Mouse (Mus musculus) midbrain, embryonic 14.5 days (tissue): ENCODE data around the gene Nell1. TPM values are rescaled to one million over a fixed set of nuclear protein-coding genes. Genes with fewer than 3 reads are reported as not detected.
"Not testable (repeated sequence)": the region's sequence is repeated elsewhere in the genome, so short reads cannot be mapped to it uniquely, and the experiment has no call there.

ENCODE experiments used
- ATAC-seq: fragments of 200-750 bp; cut with Nextera tagmentation; 2 replicates; pipeline ENCODE4 v1.8.0; 2017; ENCODE audit warnings: moderate number of reproducible peaks, moderate library complexity; ENCODE audit not compliant: low FRiP score, low TSS enrichment
- DNase-seq: peaks from one replicate; pipeline ENCODE4 v3.0.0-alpha.2; 2015
- H3K27ac ChIP-seq: fragments of 300-500 bp; sonication (generic); replicated peaks from 2 replicates; pipeline ENCODE4 v1.5.1; 2014; ENCODE audit warnings: mild to moderate bottlenecking, low read depth, low read length, moderate library complexity
- H3K27me3 ChIP-seq: fragments of 300-500 bp; sonication (generic); 2 replicates; pipeline ENCODE4 v1.6.1; 2014; ENCODE audit warnings: low read length, control low read depth, mixed read lengths; ENCODE audit not compliant: control insufficient read depth, insufficient read depth
- H3K36me3 ChIP-seq: fragments of 300-500 bp; sonication (generic); 2 replicates; pipeline ENCODE4 v1.6.1; 2014; ENCODE audit warnings: low read length, control low read depth; ENCODE audit not compliant: control insufficient read depth, insufficient read depth
- H3K4me1 ChIP-seq: fragments of 300-500 bp; sonication (generic); 2 replicates; pipeline ENCODE4 v1.6.1; 2014; ENCODE audit warnings: mild to moderate bottlenecking, antibody characterized with exemption, low read length, control low read depth; ENCODE audit not compliant: control insufficient read depth, insufficient read depth
- H3K4me2 ChIP-seq: fragments of 300-500 bp; sonication (generic); 2 replicates; pipeline ENCODE4 v1.6.1; 2014; ENCODE audit warnings: mild to moderate bottlenecking, low read length, moderate library complexity
- H3K4me3 ChIP-seq: fragments of 300-500 bp; sonication (generic); replicated peaks from 2 replicates; pipeline ENCODE4 v1.5.1; 2014; ENCODE audit warnings: low read depth, low read length
- H3K9ac ChIP-seq: fragments of 300-500 bp; sonication (generic); replicated peaks from 2 replicates; pipeline ENCODE4 v1.6.1; 2014; ENCODE audit warnings: mild to moderate bottlenecking, low read length, moderate library complexity
- H3K9me3 ChIP-seq: fragments of 300-500 bp; sonication (generic); 2 replicates; pipeline ENCODE4 v1.6.1; 2016; ENCODE audit warnings: low read length, control low read depth, mixed read lengths; ENCODE audit not compliant: control insufficient read depth
- WGBS: fragments of 180-500 bp; shearing (Covaris S2); extraction: QIAGEN DNeasy Blood & Tissue Kit; methylation state at CpG from one replicate; pipeline ENCODE4 v1.1.7; 2014; 5-methylcytosine and 5-hydroxymethylcytosine counted together
- polyA plus RNA-seq: library from polyadenylated mRNA; unstranded; fragments of >200 nt; fragmentation: Nextera tagmentation; extraction: Ambion mirVana; gene quantifications from 2 replicates; pipeline ENCODE4 v1.2.1, GENCODE M21; 2014

Nell1 gene
- polyA plus RNA-seq, result 21.3 and 21.6 TPM in 2 replicates

DNA sequence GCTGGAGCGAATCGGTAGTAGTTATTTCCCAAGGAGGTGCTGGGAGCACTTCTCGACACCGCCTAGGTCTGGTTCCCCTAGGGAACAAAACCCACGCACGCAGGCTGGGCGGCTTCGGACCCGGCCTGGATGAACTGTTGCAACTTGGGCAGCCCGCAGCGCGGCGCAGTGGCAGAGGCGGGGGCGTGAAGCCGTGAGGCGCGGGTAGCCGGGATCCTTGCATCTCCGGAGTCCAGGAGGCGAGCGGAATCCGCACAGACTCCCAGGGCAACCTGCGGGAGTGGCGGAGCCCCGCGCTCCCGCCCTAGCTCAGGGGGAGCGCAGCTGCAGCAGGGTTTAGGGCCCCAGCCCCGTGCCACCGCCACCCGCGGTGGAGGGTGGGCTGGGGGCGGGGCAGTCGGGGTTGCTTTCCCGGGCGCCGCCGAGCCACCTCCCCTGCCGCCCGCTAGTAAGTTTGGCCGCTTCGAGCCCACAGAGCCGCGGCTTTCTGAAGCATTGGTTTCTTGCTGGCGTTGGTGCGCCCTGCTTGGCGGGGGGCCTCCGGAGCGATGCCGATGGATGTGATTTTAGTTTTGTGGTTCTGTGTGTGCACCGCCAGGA is at the start of gene Nell1:
TSS of gene Nell1 (plus strand) at position 24 of the 600 bp plus-strand sequence.
- H3K4me1 ChIP-seq, result peaks cover 12% of the 10 kb centered on the region
- WGBS, result under 1% methylated on average over 52 of the region's 52 CpGs
- H3K27me3 ChIP-seq, result peaks cover 40% of the 10 kb centered on the region
- H3K4me3 ChIP-seq, result peak within 1 kb of the TSS; percentile 59
- H3K36me3 ChIP-seq, result no peaks in the 10 kb centered on the region
- H3K27ac ChIP-seq, result peak within 1 kb of the TSS; percentile 32; the same call in 1 of the 2 replicates
- ATAC-seq (peak; percentile 72), DNase-seq (peak; percentile 72)
- H3K9ac ChIP-seq, result peak within 1 kb of the TSS; percentile 57
- H3K9me3 ChIP-seq, result no peaks in the 10 kb centered on the region
- H3K4me2 ChIP-seq, result peak within 1 kb of the TSS; percentile 98

- Histone ChIP-seq H3K4me2 (no peak overlapping the region), H3K9me3 (no peaks in the 10 kb centered on the region), H3K27ac (no peak overlapping the region), H3K36me3 (no peaks in the 10 kb centered on the region), H3K4me1 (no peaks in the 10 kb centered on the region), H3K4me3 (no peak overlapping the region), H3K27me3 (no peaks in the 10 kb centered on the region), H3K9ac (no peak overlapping the region)
- ATAC-seq, result no peak
- 65% methylated on average over 3 of the region's 3 CpGs for WGBS
- no peak for DNase-seq
Measured at GRCm38 (mm10) chr7:49928571-49928970, 46.1 kb upstream of the Nell1 start.

- Histone ChIP-seq H3K9ac (no peak overlapping the region), H3K27me3 (no peaks in the 10 kb centered on the region), H3K4me2 (no peak overlapping the region), H3K36me3 (no peaks in the 10 kb centered on the region), H3K27ac (no peak overlapping the region), H3K4me1 (no peaks in the 10 kb centered on the region), H3K4me3 (no peak overlapping the region), H3K9me3 (no peaks in the 10 kb centered on the region)
- no peak for DNase-seq
- ATAC-seq, result no peak
- 29% methylated on average over 4 of the region's 4 CpGs for WGBS
Measured at GRCm38 (mm10) chr7:49929999-49930398, 44.7 kb upstream of the Nell1 start.

- not testable (repeated sequence) for H3K36me3 ChIP-seq, H3K4me2 ChIP-seq, H3K27ac ChIP-seq, H3K4me3 ChIP-seq, ATAC-seq, DNase-seq, H3K4me1 ChIP-seq, H3K9me3 ChIP-seq, H3K9ac ChIP-seq, H3K27me3 ChIP-seq
- WGBS, result 82% methylated on average over 14 of the region's 14 CpGs
Measured at GRCm38 (mm10) chr7:49933386-49934115, 41.1 kb upstream of the Nell1 start.

DNA sequence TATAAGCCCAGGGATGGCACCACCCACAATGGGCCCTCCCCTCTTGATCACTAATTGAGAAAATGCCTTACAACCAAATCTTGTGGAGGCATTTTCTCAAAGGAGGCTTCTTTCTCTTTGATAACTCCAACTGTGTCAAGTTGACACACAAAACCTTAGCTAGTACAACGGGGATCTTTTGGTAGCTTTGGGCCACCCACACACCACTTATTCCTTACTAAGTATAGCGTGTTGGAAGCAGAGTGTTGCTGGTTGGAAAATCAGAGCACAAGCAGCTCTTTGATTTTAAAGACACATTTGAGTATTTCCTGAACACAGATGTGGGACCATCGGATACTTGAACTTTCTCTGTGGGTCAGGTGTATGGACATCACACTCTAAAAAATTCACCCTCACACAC is 37.8 kb upstream of the Nell1 start:
- Histone ChIP-seq H3K4me3 (no peak overlapping the region), H3K9me3 (no peaks in the 10 kb centered on the region), H3K27ac (no peak overlapping the region), H3K9ac (no peak overlapping the region), H3K36me3 (no peaks in the 10 kb centered on the region), H3K27me3 (no peaks in the 10 kb centered on the region), H3K4me1 (no peaks in the 10 kb centered on the region), H3K4me2 (no peak overlapping the region)
- no peak for ATAC-seq
- DNase-seq, result no peak
- 92% methylated on average over 3 of the region's 3 CpGs for whole genome bisulfite sequencing

DNA sequence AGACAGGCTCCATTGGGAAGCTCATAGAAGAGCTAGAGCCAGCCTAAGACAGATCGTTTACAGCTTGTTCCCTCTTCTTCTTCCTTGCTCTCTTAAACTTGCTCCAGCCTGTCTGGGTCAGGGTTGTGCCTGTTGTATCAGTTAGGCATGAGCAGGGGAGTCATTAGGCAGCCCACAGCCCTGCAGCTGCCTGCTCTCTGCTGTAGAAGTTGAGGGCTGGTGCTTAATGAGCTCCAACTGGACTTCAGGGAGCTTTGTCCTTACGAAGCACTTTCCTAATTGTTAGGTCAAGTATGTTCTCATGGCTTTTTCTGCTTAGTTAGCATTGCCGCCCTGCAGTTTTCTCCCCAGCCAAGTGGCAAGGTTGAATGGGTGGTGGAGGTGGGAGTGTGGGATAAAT is 32.6 kb upstream of the Nell1 start:
- ATAC-seq (no peak), DNase-seq (no peak)
- Histone ChIP-seq H3K27ac (no peak overlapping the region), H3K27me3 (no peaks in the 10 kb centered on the region), H3K4me1 (no peaks in the 10 kb centered on the region), H3K36me3 (no peaks in the 10 kb centered on the region), H3K9me3 (no peaks in the 10 kb centered on the region), H3K9ac (no peak overlapping the region), H3K4me3 (no peak overlapping the region), H3K4me2 (no peak overlapping the region)
- WGBS, result 82% methylated on average over 3 of the region's 3 CpGs

DNA sequence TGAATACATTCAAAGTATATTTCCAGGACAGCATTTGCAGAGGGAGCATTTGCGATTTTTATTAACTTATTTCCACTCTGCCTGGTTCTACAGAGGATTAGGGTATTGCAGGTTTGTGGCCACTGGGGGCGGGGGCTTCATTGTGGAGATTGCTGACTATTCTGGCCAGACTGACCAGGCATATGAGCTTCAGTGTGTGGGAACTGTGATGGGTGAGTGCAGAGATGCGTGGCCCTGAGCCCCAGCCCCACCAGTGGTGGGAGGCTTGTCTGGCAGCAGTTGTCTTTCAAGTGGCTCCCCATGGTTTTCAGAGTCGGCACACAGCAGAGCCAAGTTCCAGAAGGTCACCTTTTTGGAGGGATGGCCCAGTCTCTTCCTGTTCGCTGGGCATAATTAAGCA is 32.2 kb upstream of the Nell1 start:
- Histone ChIP-seq H3K9ac (no peak overlapping the region), H3K36me3 (no peaks in the 10 kb centered on the region), H3K4me2 (no peak overlapping the region), H3K4me3 (no peak overlapping the region), H3K27ac (no peak overlapping the region), H3K9me3 (no peaks in the 10 kb centered on the region), H3K4me1 (no peaks in the 10 kb centered on the region), H3K27me3 (no peaks in the 10 kb centered on the region)
- 58% methylated on average over 5 of the region's 5 CpGs for WGBS
- ATAC-seq (no peak), DNase-seq (no peak)

- DNase-seq (no peak), ATAC-seq (no peak)
- WGBS, result 89% methylated on average over 9 of the region's 9 CpGs
- no peaks in the 10 kb centered on the region for H3K4me1 ChIP-seq
- no peaks in the 10 kb centered on the region for H3K36me3 ChIP-seq
- no peak overlapping the region for H3K27ac ChIP-seq
- H3K9ac ChIP-seq, result no peak overlapping the region
- H3K27me3 ChIP-seq, result no peaks in the 10 kb centered on the region
- H3K4me2 ChIP-seq, result no peak overlapping the region
- no peaks in the 10 kb centered on the region for H3K9me3 ChIP-seq
- no peak overlapping the region for H3K4me3 ChIP-seq
Measured at GRCm38 (mm10) chr7:49946691-49947090, 28.0 kb upstream of the Nell1 start.
